Mouse (Mus musculus) cerebellum, adult (tissue): Measurements from ENCODE around the gene 3425401B19Rik.

ENCODE experiments used
- ATAC-seq: cut with Nextera tagmentation; 2 replicates; pipeline ENCODE4 v1.9.2; 2017; ENCODE audit warnings: mild to moderate bottlenecking, moderate library complexity, mixed read lengths; ENCODE audit not compliant: insufficient number of reproducible peaks, low FRiP score, low TSS enrichment

Gene 3425401B19Rik

GRCm38 (mm10) chr14:32685124-32685826, at the start of gene 3425401B19Rik:
Gene 3425401B19Rik, minus strand, starts transcription at chr14:32685293.
- no peak for ATAC-seq

- no peak for ATAC-seq
Observed at GRCm38 (mm10) chr14:32732961-32733360, 47.9 kb upstream of the 3425401B19Rik start.

GRCm38 (mm10) chr14:32726864-32727263, 41.8 kb upstream of the 3425401B19Rik start:
- no peak for ATAC-seq

- no peak for ATAC-seq
Observed at GRCm38 (mm10) chr14:32721461-32721860, 36.4 kb upstream of the 3425401B19Rik start.

- ATAC-seq = no peak
Observed at GRCm38 (mm10) chr14:32716763-32717439, 31.8 kb upstream of the 3425401B19Rik start.

- no peak for ATAC-seq
Observed at GRCm38 (mm10) chr14:32715489-32715888, 30.4 kb upstream of the 3425401B19Rik start.

- no peak for ATAC-seq
Observed at GRCm38 (mm10) chr14:32715076-32715475, 30.0 kb upstream of the 3425401B19Rik start.

GRCm38 (mm10) chr14:32709861-32710260, 24.8 kb upstream of the 3425401B19Rik start:
- ATAC-seq = no peak

GRCm38 (mm10) chr14:32708756-32709155, 23.7 kb upstream of the 3425401B19Rik start:
- ATAC-seq = no peak

GRCm38 (mm10) chr14:32707938-32708337, 22.8 kb upstream of the 3425401B19Rik start:
- no peak for ATAC-seq

GRCm38 (mm10) chr14:32700972-32701371, 15.9 kb upstream of the 3425401B19Rik start:
- ATAC-seq = no peak

GRCm38 (mm10) chr14:32698556-32698955, 13.5 kb upstream of the 3425401B19Rik start:
- no peak for ATAC-seq

- ATAC-seq = no peak
Observed at GRCm38 (mm10) chr14:32697774-32698173, 12.7 kb upstream of the 3425401B19Rik start.

- ATAC-seq = no peak
Observed at GRCm38 (mm10) chr14:32696344-32696743, 11.3 kb upstream of the 3425401B19Rik start.

- no peak for ATAC-seq
Observed at GRCm38 (mm10) chr14:32695906-32696305, 10.8 kb upstream of the 3425401B19Rik start.

- no peak for ATAC-seq
Observed at GRCm38 (mm10) chr14:32684735-32685105, 373 bp downstream of the 3425401B19Rik start.

- ATAC-seq = no peak
Observed at GRCm38 (mm10) chr14:32683982-32684734, 935 bp downstream of the 3425401B19Rik start.

GRCm38 (mm10) chr14:32683251-32683838, 1.7 kb downstream of the 3425401B19Rik start:
- peak; percentile 31; the same call in 1 of the 2 replicates for ATAC-seq

- ATAC-seq = no peak
Observed at GRCm38 (mm10) chr14:32682536-32682935, 2.6 kb downstream of the 3425401B19Rik start.

- ATAC-seq = no peak
Observed at GRCm38 (mm10) chr14:32681603-32682002, 3.5 kb downstream of the 3425401B19Rik start.

GRCm38 (mm10) chr14:32678565-32678964, 6.5 kb downstream of the 3425401B19Rik start:
- ATAC-seq = no peak
